Mouse (Mus musculus) embryo, embryonic 10 days (tissue): ENCODE data around the gene Chn2.
A peak's percentile ranks its signal among the peaks of the same experiment; 100 is the strongest.

Experiments
- DNase-seq: peaks from one replicate; pipeline ENCODE4 v3.0.0-alpha.2; 2015; ENCODE audit warnings: low spot score

Gene Chn2

GRCm38 (mm10) chr6:54284167-54284711, 244.9 kb downstream of the Chn2 start:
- no peak for DNase-seq

DNA sequence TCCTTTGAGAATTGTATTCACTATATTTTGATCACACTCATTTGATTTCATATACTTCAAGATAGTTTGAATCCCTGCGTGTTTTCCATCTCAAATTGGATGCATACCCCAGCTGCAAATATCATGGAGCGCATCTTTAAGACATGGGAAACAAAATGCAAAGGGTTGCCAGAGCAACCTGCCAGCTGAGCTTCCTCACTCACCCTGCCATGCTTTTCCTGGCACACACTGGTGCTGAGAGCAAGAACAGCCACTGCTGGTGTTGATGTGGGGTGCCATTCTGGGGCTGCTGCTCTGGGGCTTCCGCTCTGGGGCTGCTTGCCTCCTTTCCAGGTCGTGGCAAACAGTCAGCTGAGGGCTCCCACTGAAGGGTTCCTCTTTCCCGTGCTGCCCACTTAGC, 247.5 kb downstream of the Chn2 start:
- no peak for DNase-seq

- no peak for DNase-seq
Measured at GRCm38 (mm10) chr6:54289774-54290500, 250.6 kb downstream of the Chn2 start.

DNA sequence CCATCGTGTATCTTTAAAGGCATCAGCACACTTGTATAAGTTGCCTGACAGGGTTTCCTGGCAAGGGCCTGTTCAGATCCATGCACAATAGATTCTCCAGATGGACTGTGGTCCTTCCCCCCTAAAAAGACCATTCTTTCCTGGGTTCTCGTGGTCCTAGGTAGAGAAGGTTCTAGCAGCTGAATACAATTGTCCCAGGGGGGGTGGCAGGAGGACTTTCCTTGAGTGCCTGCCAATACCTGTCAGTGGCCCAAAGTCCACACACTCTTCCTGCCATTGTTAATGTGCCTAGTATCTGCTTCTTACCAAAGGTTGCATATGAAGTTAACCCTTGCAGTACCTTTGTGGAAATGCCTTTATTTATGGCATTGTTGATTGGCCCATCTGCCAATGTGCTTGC, 257.9 kb downstream of the Chn2 start:
- no peak for DNase-seq

DNA sequence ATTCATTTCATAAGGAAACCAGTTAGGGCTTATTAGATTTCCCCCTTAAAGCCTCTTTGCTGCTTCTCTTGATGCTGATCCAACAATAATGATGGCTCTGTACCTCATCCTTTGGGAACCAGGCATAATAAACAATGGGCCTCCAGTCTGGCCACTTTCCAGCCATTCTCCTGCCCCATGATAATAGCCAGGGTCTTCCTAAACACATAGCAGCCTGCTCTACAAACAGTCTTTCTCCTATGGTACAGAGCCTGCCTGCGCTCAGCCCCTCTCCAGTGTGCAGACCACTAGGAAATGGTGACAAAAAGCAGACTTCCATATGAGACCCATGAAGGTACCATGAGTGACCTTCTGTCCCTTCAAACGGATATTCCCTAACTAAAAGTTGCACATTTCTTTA, 260.1 kb downstream of the Chn2 start:
- no peak for DNase-seq

GRCm38 (mm10) chr6:54305777-54306176, 266.4 kb downstream of the Chn2 start:
- DNase-seq: no peak

- no peak for DNase-seq
Measured at GRCm38 (mm10) chr6:54313071-54313470, 273.7 kb downstream of the Chn2 start.

DNA sequence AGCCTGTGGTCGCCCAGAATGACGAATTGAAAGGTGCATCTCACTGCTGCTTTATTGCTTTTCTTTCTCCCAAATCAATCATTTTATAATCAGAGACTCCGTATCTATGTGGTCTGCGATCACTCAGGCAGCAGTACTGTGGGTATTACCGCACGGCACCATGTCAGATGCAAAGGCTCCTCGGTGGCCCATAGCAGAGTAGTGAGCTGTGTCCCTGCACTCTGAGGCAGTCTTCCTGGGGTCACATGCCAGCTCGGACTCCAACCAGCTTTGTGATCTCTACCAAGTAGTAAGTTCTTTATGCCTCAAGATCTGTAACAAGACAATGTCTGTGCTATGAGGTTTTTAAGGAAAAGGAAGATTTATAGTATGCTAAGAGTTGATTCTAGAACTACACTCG, 279.3 kb downstream of the Chn2 start:
- DNase-seq: no peak

DNA sequence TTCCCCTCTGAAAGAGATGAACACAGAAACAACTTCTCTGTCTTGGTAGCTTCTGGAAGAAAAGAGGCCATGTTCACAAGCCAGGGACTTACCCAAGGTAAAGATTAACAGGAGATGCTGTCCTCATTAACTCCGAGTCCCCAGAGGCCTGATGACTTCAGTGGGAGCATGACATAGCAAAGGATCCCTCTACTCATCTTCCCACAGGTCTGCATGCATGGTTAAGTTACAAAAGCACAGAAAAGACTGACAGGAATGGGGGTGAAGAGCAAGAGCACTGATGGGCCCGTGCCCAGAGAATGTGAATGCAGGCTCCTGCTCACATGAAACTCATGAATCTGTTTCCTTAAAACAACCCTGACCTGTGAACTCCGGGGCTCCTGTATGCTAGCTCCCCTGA, 279.8 kb downstream of the Chn2 start:
- no peak for DNase-seq

DNA sequence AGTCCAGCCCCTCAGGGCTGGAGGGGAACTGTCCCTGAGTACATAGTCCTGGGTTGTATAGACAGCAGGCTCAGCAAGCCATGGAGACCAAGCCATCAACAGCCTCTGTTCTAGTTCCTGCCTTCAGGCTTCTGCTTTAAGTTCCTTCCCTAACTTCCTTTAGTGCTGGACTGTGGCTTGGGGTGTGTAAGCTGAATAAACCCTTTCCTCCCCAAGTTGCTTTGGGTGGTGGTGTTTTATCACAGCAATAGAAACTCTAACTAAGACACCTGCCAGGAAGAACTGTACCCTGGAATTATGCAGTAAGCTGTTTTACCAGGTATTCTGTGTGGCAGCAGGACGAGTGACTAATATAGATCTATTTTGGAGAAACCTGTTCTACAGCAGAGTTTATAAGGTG, 280.9 kb downstream of the Chn2 start:
- no peak for DNase-seq

DNA sequence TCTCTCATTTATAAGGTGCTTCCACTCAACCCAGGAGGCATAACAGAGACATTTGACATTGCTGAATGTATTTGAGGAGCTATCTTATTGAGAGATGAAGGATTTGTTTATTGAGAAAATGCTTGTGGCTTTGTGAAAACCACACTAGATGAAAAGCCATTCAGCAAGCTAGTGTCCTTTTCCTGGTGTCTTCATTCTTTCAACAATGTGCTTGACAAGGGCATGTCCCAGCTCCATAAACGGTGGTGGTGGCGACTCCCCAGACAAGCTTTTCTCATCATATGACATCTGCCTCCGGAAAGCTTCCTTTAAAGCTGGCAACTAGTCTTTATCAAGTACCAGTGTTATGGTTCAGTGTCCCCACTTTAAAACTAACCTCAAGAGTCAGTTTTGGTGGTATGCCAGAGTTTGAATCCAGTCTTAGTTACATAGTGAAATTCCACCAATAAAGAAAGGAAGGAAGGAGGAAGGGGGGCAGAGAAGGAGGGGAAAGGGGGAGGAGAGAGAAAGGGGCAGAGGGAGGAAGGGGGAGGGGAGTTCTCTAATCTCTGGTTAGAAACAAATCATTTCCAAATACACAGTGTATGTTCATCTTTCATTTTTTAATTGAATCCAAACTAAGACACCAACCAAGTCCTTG, 286.0 kb downstream of the Chn2 start, which contains the start of gene Prr15:
Gene Prr15 (plus strand): TSS at position 590 of the 640 bp plus-strand sequence.
- no peak for DNase-seq

DNA sequence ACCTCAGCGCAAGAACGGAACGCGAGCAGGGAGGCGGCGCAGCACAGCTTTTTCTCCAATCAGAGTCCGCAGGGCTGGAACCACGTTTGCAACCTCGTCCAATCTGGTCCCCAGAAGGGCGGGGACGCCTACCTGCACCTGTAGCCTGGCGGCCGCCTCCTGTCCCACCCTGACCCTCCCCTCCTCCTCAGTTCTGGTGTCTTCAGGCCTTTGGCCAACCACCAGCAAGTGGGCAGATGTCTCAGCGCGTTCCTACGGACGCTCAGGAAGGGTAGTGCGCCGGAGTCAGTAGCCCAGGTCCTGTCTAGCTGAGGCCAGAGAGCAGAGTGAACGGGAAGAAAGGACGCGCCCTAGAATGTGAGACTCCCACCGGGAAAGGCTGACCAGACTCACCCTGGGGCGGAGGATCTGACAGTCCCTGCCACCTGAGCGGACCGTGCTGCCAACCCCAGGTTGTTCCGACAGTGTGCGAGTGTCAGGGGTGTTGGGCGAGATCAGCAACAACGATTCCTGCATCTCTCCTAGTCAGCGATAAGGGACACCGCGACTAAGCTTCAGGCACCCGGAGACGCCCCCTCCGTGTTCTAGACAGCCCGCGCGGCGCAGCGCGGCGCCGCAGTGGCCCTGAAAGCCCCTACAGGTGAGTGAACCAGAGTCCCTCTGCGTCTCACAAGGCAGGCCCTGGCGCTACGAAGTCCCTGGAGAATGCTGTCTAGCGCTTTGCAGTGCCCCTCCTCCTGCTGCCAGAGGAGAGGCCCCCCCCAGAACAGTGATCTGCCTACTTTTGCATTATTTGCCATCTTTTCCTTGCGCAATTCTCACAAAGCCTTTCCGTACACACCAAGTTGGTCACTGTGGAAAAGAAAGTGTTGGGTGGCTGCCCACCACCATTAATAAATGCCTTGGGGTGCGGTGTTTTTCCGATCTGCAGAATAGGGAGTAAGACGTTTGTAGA, 287.6 kb downstream of the Chn2 start:
- peak; percentile 82 for DNase-seq

GRCm38 (mm10) chr6:54327626-54328003, 288.3 kb downstream of the Chn2 start:
- peak; percentile 41 for DNase-seq

DNA sequence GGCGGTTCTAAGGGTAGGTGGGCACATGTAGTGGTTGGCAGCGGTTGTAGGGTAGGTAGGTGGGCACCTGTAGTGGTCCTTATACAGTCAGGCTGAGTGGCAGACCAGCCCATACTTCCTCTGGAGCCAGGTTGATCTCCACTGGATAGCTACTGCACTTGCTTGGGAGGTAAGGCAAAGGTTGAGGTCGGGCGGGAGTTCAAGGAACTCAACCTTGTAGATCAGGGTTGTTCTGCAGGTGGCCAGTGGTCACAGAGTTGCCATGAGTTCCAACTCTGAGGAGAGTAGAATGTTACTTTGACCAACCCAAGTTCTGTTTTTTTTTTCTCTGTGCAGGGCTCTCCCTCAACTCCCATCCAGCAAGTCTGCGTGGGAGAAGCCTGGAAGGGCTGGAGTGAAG, 289.4 kb downstream of the Chn2 start:
- no peak for DNase-seq

DNA sequence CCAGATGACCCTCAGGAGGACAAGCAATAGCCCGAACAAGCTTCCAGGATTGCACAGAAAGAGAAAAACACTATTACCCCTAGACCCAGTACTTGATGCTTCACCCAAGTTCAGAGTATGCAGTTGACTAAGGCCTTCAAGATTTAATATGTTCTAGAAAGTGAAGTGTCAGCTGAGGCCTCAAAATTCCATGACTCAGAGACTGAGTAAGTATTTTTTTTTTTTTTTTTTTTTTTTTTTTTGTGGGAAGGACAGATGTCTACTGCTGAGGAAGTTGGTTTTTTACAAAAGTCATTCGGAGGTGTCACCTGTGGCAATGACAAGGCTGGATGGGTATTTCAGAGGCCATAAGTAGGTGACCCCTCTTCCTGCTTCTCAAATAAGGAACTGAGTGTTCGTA, 290.2 kb downstream of the Chn2 start:
- DNase-seq: no peak

DNA sequence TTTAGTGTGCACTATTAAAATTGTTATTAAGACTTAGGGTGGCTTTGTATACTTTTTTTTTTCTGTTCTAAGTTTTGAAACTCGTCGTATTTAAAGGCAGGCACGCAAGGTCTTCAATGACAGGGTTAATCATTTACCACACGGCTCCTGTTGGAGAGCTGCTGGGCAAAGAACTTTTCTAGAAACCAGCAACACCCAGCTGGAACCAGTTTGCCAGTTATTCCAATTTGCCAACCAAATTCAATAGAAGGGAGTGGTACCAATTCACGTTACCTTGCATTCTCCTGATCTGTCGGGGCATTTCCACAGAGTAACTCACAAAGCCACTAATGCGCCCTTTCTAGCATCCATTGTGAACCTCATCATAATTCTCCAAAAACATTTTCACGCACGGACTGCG, 290.8 kb downstream of the Chn2 start:
- DNase-seq: no peak

- no peak for DNase-seq
Measured at GRCm38 (mm10) chr6:54331765-54332164, 292.4 kb downstream of the Chn2 start.

GRCm38 (mm10) chr6:54332203-54332602, 292.8 kb downstream of the Chn2 start:
- DNase-seq: peak; percentile 37

GRCm38 (mm10) chr6:54333116-54333651, 293.8 kb downstream of the Chn2 start:
- DNase-seq: no peak

DNA sequence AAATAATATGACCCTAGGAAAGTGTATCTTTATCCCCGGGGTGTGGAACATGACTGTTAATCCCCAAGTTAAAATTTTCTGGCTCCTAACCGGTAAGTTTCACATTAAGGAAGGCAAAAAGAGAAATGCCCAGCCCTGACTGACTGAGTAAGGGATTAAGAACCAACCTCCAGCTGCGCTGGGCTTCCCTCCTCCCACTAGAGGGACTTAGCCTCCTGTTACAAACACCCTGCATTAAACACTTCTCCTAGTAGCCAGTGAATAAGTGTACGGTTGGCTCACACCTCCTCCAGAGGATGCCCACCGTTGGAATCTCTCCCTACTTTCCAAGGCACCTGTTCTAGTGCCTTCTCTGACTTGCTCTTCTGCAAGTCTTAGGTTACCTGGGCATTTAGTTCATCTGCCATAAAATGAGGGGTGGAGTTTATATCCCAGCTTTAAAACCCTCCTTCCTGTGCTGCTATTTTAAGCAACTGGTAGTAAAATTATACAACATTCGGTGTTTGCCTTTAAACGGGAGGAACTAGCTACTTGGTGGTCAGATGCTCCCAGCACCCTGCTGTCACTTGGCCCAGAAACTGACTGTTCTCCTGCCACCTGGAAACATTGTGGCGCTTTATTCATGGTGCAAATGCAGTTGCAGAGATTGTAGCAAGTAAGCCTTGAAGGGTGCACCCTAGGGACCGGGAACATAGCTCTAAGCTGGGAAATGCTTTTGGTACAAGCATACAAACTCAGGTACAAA, 294.5 kb downstream of the Chn2 start:
- DNase-seq: no peak

DNA sequence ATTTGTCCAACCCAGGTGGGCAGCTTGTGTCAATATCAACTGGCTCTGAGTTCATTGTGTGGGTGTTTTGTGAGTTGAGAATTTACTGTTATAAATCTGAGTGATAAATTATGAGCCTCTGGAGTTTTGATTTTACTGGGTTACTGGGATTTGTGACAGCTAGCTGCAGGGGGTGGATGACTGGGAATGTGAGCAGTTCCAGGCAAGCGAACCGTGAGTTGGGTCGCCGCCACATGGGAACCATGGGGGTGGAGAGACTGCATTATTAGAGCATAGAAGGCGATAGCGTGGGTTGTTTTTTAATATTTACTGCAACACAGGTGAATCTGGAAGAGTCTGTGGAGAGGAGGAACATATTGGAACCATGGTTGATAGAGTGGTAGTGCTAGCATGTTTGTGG, 298.0 kb downstream of the Chn2 start:
- DNase-seq: no peak
